Comparison of ENCODE assay signal across 27 mouse cellular contexts in genomic region chr7:99906346-99906745, GRCm38 (mm10). TPM values are rescaled to one million over a fixed set of nuclear protein-coding genes. Genes with fewer than 3 reads are reported as not detected.
A peak's percentile ranks its signal among the peaks of the same experiment; 100 is the strongest.
DNase-seq lines count a peak whose midpoint lies in the region; TF ChIP-seq lines count a peak whose summit lies in the region.
"Had no signal": no experiment of that assay in that cellular context is flagged by ENCODE, and none has a peak within 500 bp of the region (broad histone marks: within the 10 kb centered on the region; RNA-seq: fewer than 3 reads in every experiment).

No protein-coding gene starts in this region.

- no peak overlapping the region for H3K9ac ChIP-seq in MEL (ENCODE audit: control insufficient read depth, low read depth, low read length, poor library complexity, severe bottlenecking)
- H3K9ac ChIP-seq: embryonic facial prominence, embryonic 13.5 days; forebrain, embryonic 13.5 days; hindbrain, embryonic 12.5 days; hindbrain, embryonic 15.5 days had no signal

- H3K27me3 ChIP-seq in testis, adult 2 months (ENCODE audit: control insufficient read depth, insufficient read depth, low read length): no peaks in the 10 kb centered on the region
- H3K27me3 ChIP-seq in MEL (ENCODE audit: control insufficient read depth in 1 of 2, insufficient read depth in 2 of 2, low read length in 2 of 2): no peaks in the 10 kb centered on the region
- H3K27me3 ChIP-seq in kidney, adult 2 months (replicated peaks; ENCODE audit: control insufficient read depth, insufficient read depth, low read length): no peaks in the 10 kb centered on the region
- H3K27me3 ChIP-seq: CH12.LX; embryonic facial prominence, embryonic 13.5 days; forebrain, embryonic 13.5 days; hindbrain, embryonic 12.5 days; hindbrain, embryonic 15.5 days had no signal

- TF ChIP-seq EP300 in MEL (IDR thresholded peaks at IDR 0.05; ENCODE audit: low read depth in 1 of 2, low read length in 2 of 2): no peak

- H3K36me3 ChIP-seq in testis, adult 2 months (ENCODE audit: control insufficient read depth, insufficient read depth, low read length): peaks cover 1% of the 10 kb centered on the region
- peaks cover 0 to 37% of the 10 kb centered on the region in 2 experiments; a peak in 2 of 4 replicates for H3K36me3 ChIP-seq in MEL (ENCODE audit: control insufficient read depth in 1 of 2, insufficient read depth in 2 of 2, low read length in 2 of 2)
- no peaks in the 10 kb centered on the region for H3K36me3 ChIP-seq in kidney, adult 2 months (ENCODE audit: control insufficient read depth, insufficient read depth, low read length)
- H3K36me3 ChIP-seq: embryonic facial prominence, embryonic 10.5 days; embryonic facial prominence, embryonic 13.5 days; hindbrain, embryonic 12.5 days; hindbrain, embryonic 15.5 days had no signal

- peak; percentile 28; the same call in 1 of the 2 replicates for TF ChIP-seq POLR2A in testis, adult 2 months (IDR thresholded peaks at IDR 0.05; ENCODE audit: control insufficient read depth, low read depth, low read length)
- no peak for TF ChIP-seq POLR2A in MEL (IDR thresholded peaks at IDR 0.05; ENCODE audit: control insufficient read depth in 1 of 2, insufficient read depth in 1 of 2, low read depth in 1 of 2, low read length in 2 of 2, poor library complexity in 1 of 2)
- no peak for TF ChIP-seq POLR2A in kidney, adult 2 months (IDR thresholded peaks at IDR 0.05; ENCODE audit: low read depth, low read length)

- no peak for DNase-seq in testis, postnatal 14 days (ENCODE audit: low spot score)
- peak; percentile 49 to 63 for DNase-seq in thymus, postnatal 36 days
- no peak for DNase-seq in thymus, postnatal 0 days (ENCODE audit: low spot score)
- DNase-seq in MEL (ENCODE audit: low read depth, low spot score): peak; percentile 41
- DNase-seq in kidney, adult 2 months: no peak
- DNase-seq: adrenal gland, adult 8-10 months; adrenal gland, postnatal 25 days; B cell, adult 2 months; cerebellum, adult 11-12 months; cerebellum, adult 8-10 months; cerebellum, postnatal 10 days; cerebellum, postnatal 36 days; embryo, embryonic 11 days; gastrocnemius, adult 2 months; gastrocnemius, postnatal 14 days; heart, adult 11 months had no signal

- no peak for TF ChIP-seq CTCF in testis, adult 2 months (IDR thresholded peaks at IDR 0.05; ENCODE audit: control insufficient read depth, insufficient read depth, insufficient replicate concordance, low read depth, low read length)
- TF ChIP-seq CTCF in MEL (IDR thresholded peaks at IDR 0.05 in 2 of 3, conservative IDR thresholded peaks at IDR 0.05 in 1 of 3; ENCODE audit: control insufficient read depth in 1 of 3, insufficient read depth in 1 of 3, low read depth in 2 of 3, low read length in 3 of 3, poor library complexity in 1 of 3, severe bottlenecking in 1 of 3): no peak
- TF ChIP-seq CTCF in kidney, adult 2 months (conservative IDR thresholded peaks at IDR 0.05; ENCODE audit: insufficient read depth, insufficient read length, low read depth, low read length): no peak

- peak overlapping the region; percentile 81 for H3K27ac ChIP-seq in testis, adult 2 months (ENCODE audit: control insufficient read depth, insufficient read depth, low read depth, low read length)
- peak overlapping the region; percentile 27 for H3K27ac ChIP-seq in MEL (ENCODE audit: control insufficient read depth, low read depth, low read length)
- H3K27ac ChIP-seq in kidney, adult 2 months (ENCODE audit: insufficient read depth, low read depth, low read length): no peak overlapping the region
- H3K27ac ChIP-seq: embryonic facial prominence, embryonic 10.5 days; embryonic facial prominence, embryonic 13.5 days; forebrain, embryonic 13.5 days; gastrocnemius, adult 2 months; hindbrain, embryonic 12.5 days; hindbrain, embryonic 15.5 days had no signal

- WGBS in kidney, adult 2 months: 80% methylated on average over 3 of the region's 3 CpGs

- no peak for TF ChIP-seq RAD21 in MEL (IDR thresholded peaks at IDR 0.05; ENCODE audit: low read depth, low read length)

- no peaks in the 10 kb centered on the region for H3K9me3 ChIP-seq in MEL (replicated peaks; ENCODE audit: insufficient read depth, low read length)
- H3K9me3 ChIP-seq: embryonic facial prominence, embryonic 10.5 days; forebrain, embryonic 13.5 days; hindbrain, embryonic 12.5 days; hindbrain, embryonic 15.5 days had no signal

- H3K4me3 ChIP-seq in testis, adult 2 months (ENCODE audit: control insufficient read depth, low read depth, low read length): peak overlapping the region; percentile 87
- no peak overlapping the region for H3K4me3 ChIP-seq in MEL (ENCODE audit: control insufficient read depth in 1 of 2, insufficient read depth in 1 of 2, low read depth in 2 of 2, low read length in 2 of 2)
- no peak overlapping the region for H3K4me3 ChIP-seq in kidney, adult 2 months (ENCODE audit: insufficient read depth, low read depth, low read length)
- H3K4me3 ChIP-seq: embryonic facial prominence, embryonic 10.5 days; embryonic facial prominence, embryonic 13.5 days; erythroblast, embryonic 14.5 days; forebrain, embryonic 13.5 days; gastrocnemius, adult 2 months; hindbrain, embryonic 12.5 days; hindbrain, embryonic 15.5 days had no signal

- H3K4me1 ChIP-seq in testis, adult 2 months (ENCODE audit: control insufficient read depth, insufficient read depth, low read length): no peaks in the 10 kb centered on the region
- peaks cover 15 to 41% of the 10 kb centered on the region in 2 experiments for H3K4me1 ChIP-seq in MEL (ENCODE audit: control insufficient read depth in 1 of 2, insufficient read depth in 2 of 2, low read length in 2 of 2)
- H3K4me1 ChIP-seq in kidney, adult 2 months (ENCODE audit: control insufficient read depth, insufficient read depth, low read length): no peaks in the 10 kb centered on the region
- H3K4me1 ChIP-seq: forebrain, embryonic 13.5 days; hindbrain, embryonic 15.5 days had no signal

- H3K79me2 ChIP-seq in MEL (ENCODE audit: control insufficient read depth, insufficient read depth, low read length, poor library complexity): no peaks in the 10 kb centered on the region

TF ChIP-seq in MEL, 35 proteins besides CTCF, POLR2A, EP300 and RAD21:
- TF ChIP-seq TCF12 (IDR thresholded peaks at IDR 0.05; ENCODE audit: low read depth, low read length): 0 out of 2 replicates have a peak, but pooled peaks have one; percentile 18
- no peak for TF ChIP-seq ETS1 (IDR thresholded peaks at IDR 0.05; ENCODE audit: low read depth, low read length)
- TF ChIP-seq MEF2A (IDR thresholded peaks at IDR 0.05; ENCODE audit: extremely low read depth, insufficient replicate concordance, low read depth, low read length, poor library complexity, severe bottlenecking): no peak
- no peak for TF ChIP-seq NRF1 (IDR thresholded peaks at IDR 0.05; ENCODE audit: insufficient read depth, low read depth, low read length, poor library complexity, severe bottlenecking)
- peak; percentile 57 for TF ChIP-seq ZNF384 (IDR thresholded peaks at IDR 0.05; ENCODE audit: low read depth, low read length)
- TF ChIP-seq NELFE (IDR thresholded peaks at IDR 0.05; ENCODE audit: low read depth, low read length): no peak
- TF ChIP-seq USF1 (IDR thresholded peaks at IDR 0.05; ENCODE audit: low read depth, low read length): no peak

RNA-seq across cellular contexts. Expression of gene Spcs2, which starts 43.1 kb away (rescaled TPM):
- 142 and 204 TPM in 2 replicates for polyA plus RNA-seq in testis, adult 2 months (2012; rRNA removed)
- polyA plus RNA-seq in thymus, postnatal 0 days (2015; fragmentation: Nextera tagmentation; extraction: Ambion mirVana): 491 and 521 TPM in 2 replicates
- total RNA-seq in MEL (2012; rRNA removed): 203 and 241 TPM in 2 replicates
- 100 to 1,000 TPM in 1 of 2 experiments, not detected in 1; 152 TPM for polyA plus RNA-seq in MEL (2012; ENCODE audit: insufficient read depth in 1 of 2, insufficient read length in 2 of 2, low read depth in 1 of 2, low replicate concordance in 2 of 2, missing spikeins in 1 of 2)
- 26.8 and 39.7 TPM in 2 replicates for polyA plus RNA-seq in kidney, adult 2 months (2012; rRNA removed)

RNA-seq across cellular contexts. Expression of gene Xrra1, which starts 47.4 kb away (rescaled TPM):
- 268 and 301 TPM in 2 replicates for polyA plus RNA-seq in testis, adult 2 months (2012; rRNA removed)
- polyA plus RNA-seq in thymus, postnatal 0 days (2015; fragmentation: Nextera tagmentation; extraction: Ambion mirVana): 9.4 and 13.8 TPM in 2 replicates
- total RNA-seq in MEL (2012; rRNA removed): 0.42 and 0.58 TPM in 2 replicates
- 1 to 10 TPM in 1 of 2 experiments, not detected in 1; 1.2 TPM for polyA plus RNA-seq in MEL (2012; ENCODE audit: insufficient read depth in 1 of 2, insufficient read length in 2 of 2, low read depth in 1 of 2, low replicate concordance in 2 of 2, missing spikeins in 1 of 2)
- 0.22 and 0.24 TPM in 2 replicates for polyA plus RNA-seq in kidney, adult 2 months (2012; rRNA removed)
- total RNA-seq: heart, adult 8-10 months; heart, postnatal 25 days; hematopoietic stem cell, adult 5-6 weeks had no signal

Comparison
In these comparisons a context has a peak if more than half of its experiments do, and no peak if none do; other contexts are left out.
1. DNase-seq: peak in thymus, postnatal 36 days (2 of 2) and MEL (single experiment); none in testis, postnatal 14 days (single experiment), thymus, postnatal 0 days (single experiment) and kidney, adult 2 months (single experiment).
2. RNA of gene Xrra1, which starts 47.4 kb away (polyA plus RNA-seq): 268 to 301 TPM in testis, adult 2 months; 9.4 to 13.8 TPM in thymus, postnatal 0 days, 1.2 TPM in MEL and 0.22 to 0.24 TPM in kidney, adult 2 months; every median in the first group is over 10 times any median in the second.